Mouse (Mus musculus): ENCODE data around the gene Pard3b.

DNA sequence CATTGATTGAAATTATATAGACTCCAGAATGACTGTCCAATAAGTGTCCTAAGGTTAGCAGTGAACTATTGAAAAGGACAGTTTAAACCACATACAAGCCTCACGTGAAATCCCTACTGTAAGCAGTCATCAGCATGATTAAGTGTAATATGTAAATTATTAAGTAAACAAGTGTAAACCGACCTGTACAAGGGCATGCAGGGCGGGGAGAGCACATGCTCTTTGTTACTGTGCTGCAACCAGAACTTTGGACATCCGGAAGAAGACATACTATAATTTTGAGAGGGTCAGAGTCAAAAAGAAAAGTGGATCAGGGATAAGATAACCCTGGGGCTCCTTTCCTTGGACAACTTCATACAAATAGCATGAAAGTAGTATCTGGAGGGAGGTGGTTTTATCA is 749.4 kb downstream of the Pard3b start:
- TF ChIP-seq POLR2A (IDR thresholded peaks at IDR 0.05; ENCODE audit: insufficient read depth, low read depth, low read length) (no peak), CTCF (IDR thresholded peaks at IDR 0.05; ENCODE audit: insufficient read depth, low read depth, low read length) (no peak)
